Mouse (Mus musculus): ENCODE measurements around the gene Fhad1. TPM values are rescaled to one million over a fixed set of nuclear protein-coding genes. Genes with fewer than 3 reads are reported as not detected.

The Fhad1 gene
- polyA plus RNA-seq, 2 experiments, result 0.11 to 0.23 TPM

GRCm38 (mm10) chr4:141957740-141958139, 57.1 kb downstream of the Fhad1 start:
- Histone ChIP-seq H3K4me3 (ENCODE audit: insufficient read depth in 1 of 2, low read depth in 2 of 2, low read length in 2 of 2) (no peak overlapping the region), H3K36me3 (replicated peaks; ENCODE audit: control insufficient read depth, insufficient read depth, low read depth) (no peaks in the 10 kb centered on the region), H3K27ac (no peak overlapping the region), H3K27me3 (ENCODE audit: control insufficient read depth, insufficient read depth, low read length) (no peaks in the 10 kb centered on the region), H3K4me1 (replicated peaks; ENCODE audit: control insufficient read depth in 2 of 2, insufficient read depth in 2 of 2, low read length in 1 of 2) (peaks cover 0 to 12% of the 10 kb centered on the region in 2 experiments; a peak in 2 of 4 replicates), H3K9ac (replicated peaks) (no peak overlapping the region), H3K9me3 (ENCODE audit: control insufficient read depth, low read length) (no peaks in the 10 kb centered on the region), H3K4me2 (ENCODE audit: low read depth) (no peak overlapping the region)
- no peak for DNase-seq (ENCODE audit: low read depth in 3 of 3, low spot score in 3 of 3)
- ATAC-seq (ENCODE audit: insufficient read depth), result no peak
- no peak for TF ChIP-seq CTCF (IDR thresholded peaks at IDR 0.05; ENCODE audit: low read depth)
- TF ChIP-seq EP300 (IDR thresholded peaks at IDR 0.05; ENCODE audit: low read depth), result no peak
- 24% methylated on average over 11 of the region's 11 CpGs for WGBS (ENCODE audit: insufficient replicate concordance)

GRCm38 (mm10) chr4:141956931-141957330, 58.0 kb downstream of the Fhad1 start:
- peaks cover 0 to 12% of the 10 kb centered on the region in 2 experiments; a peak in 2 of 4 replicates for H3K4me1 ChIP-seq (replicated peaks; ENCODE audit: control insufficient read depth in 2 of 2, insufficient read depth in 2 of 2, low read length in 1 of 2)
- no peak for DNase-seq (ENCODE audit: low read depth in 3 of 3, low spot score in 3 of 3)
- no peaks in the 10 kb centered on the region for H3K36me3 ChIP-seq (replicated peaks; ENCODE audit: control insufficient read depth, insufficient read depth, low read depth)
- TF ChIP-seq CTCF (IDR thresholded peaks at IDR 0.05; ENCODE audit: low read depth) (no peak), EP300 (IDR thresholded peaks at IDR 0.05; ENCODE audit: low read depth) (no peak)
- H3K4me3 ChIP-seq (ENCODE audit: insufficient read depth in 1 of 2, low read depth in 2 of 2, low read length in 2 of 2), result no peak overlapping the region
- WGBS (ENCODE audit: insufficient replicate concordance), result 60% methylated on average over 5 of the region's 5 CpGs
- H3K27me3 ChIP-seq (ENCODE audit: control insufficient read depth, insufficient read depth, low read length), result no peaks in the 10 kb centered on the region
- H3K27ac ChIP-seq, result no peak overlapping the region
- no peaks in the 10 kb centered on the region for H3K9me3 ChIP-seq (ENCODE audit: control insufficient read depth, low read length)
- H3K4me2 ChIP-seq (ENCODE audit: low read depth), result no peak overlapping the region
- no peak overlapping the region for H3K9ac ChIP-seq (replicated peaks)
- no peak for ATAC-seq (ENCODE audit: insufficient read depth)

GRCm38 (mm10) chr4:141954770-141955720, 59.8 kb downstream of the Fhad1 start:
- no peak overlapping the region for H3K9ac ChIP-seq (replicated peaks)
- H3K4me3 ChIP-seq (ENCODE audit: insufficient read depth in 1 of 2, low read depth in 2 of 2, low read length in 2 of 2), result no peak overlapping the region
- no peak overlapping the region for H3K4me2 ChIP-seq (ENCODE audit: low read depth)
- DNase-seq (ENCODE audit: low read depth in 3 of 3, low spot score in 3 of 3), result no peak
- H3K27ac ChIP-seq, result no peak overlapping the region
- no peaks in the 10 kb centered on the region for H3K27me3 ChIP-seq (ENCODE audit: control insufficient read depth, insufficient read depth, low read length)
- H3K36me3 ChIP-seq (replicated peaks; ENCODE audit: control insufficient read depth, insufficient read depth, low read depth), result no peaks in the 10 kb centered on the region
- H3K4me1 ChIP-seq (replicated peaks; ENCODE audit: control insufficient read depth in 2 of 2, insufficient read depth in 2 of 2, low read length in 1 of 2), result peaks cover 0 to 12% of the 10 kb centered on the region in 2 experiments; a peak in 2 of 4 replicates
- no peaks in the 10 kb centered on the region for H3K9me3 ChIP-seq (ENCODE audit: control insufficient read depth, low read length)
- 56% methylated on average over 16 of the region's 16 CpGs for WGBS (ENCODE audit: insufficient replicate concordance)
- no peak for TF ChIP-seq CTCF (IDR thresholded peaks at IDR 0.05; ENCODE audit: low read depth)
- TF ChIP-seq EP300 (IDR thresholded peaks at IDR 0.05; ENCODE audit: low read depth), result no peak
- no peak for ATAC-seq (ENCODE audit: insufficient read depth)

- Histone ChIP-seq H3K36me3 (replicated peaks; ENCODE audit: control insufficient read depth, insufficient read depth, low read depth) (no peaks in the 10 kb centered on the region), H3K9ac (replicated peaks) (no peak overlapping the region), H3K4me3 (ENCODE audit: insufficient read depth in 1 of 2, low read depth in 2 of 2, low read length in 2 of 2) (no peak overlapping the region), H3K9me3 (ENCODE audit: control insufficient read depth, low read length) (no peaks in the 10 kb centered on the region), H3K27me3 (ENCODE audit: control insufficient read depth, insufficient read depth, low read length) (no peaks in the 10 kb centered on the region), H3K4me2 (ENCODE audit: low read depth) (no peak overlapping the region), H3K27ac (no peak overlapping the region), H3K4me1 (replicated peaks; ENCODE audit: control insufficient read depth in 2 of 2, insufficient read depth in 2 of 2, low read length in 1 of 2) (peaks cover 0 to 9% of the 10 kb centered on the region in 2 experiments; a peak in 1 of 4 replicates)
- TF ChIP-seq EP300 (IDR thresholded peaks at IDR 0.05; ENCODE audit: low read depth) (no peak), CTCF (IDR thresholded peaks at IDR 0.05; ENCODE audit: low read depth) (no peak)
- DNase-seq (ENCODE audit: low read depth in 3 of 3, low spot score in 3 of 3) (no peak), ATAC-seq (ENCODE audit: insufficient read depth) (no peak)
- WGBS (ENCODE audit: insufficient replicate concordance), result 48% methylated on average over 6 of the region's 6 CpGs
Measured at GRCm38 (mm10) chr4:141953859-141954258, 61.0 kb downstream of the Fhad1 start.

- DNase-seq (ENCODE audit: low read depth in 3 of 3, low spot score in 3 of 3) (no peak), ATAC-seq (ENCODE audit: insufficient read depth) (no peak)
- TF ChIP-seq EP300 (IDR thresholded peaks at IDR 0.05; ENCODE audit: low read depth) (no peak), CTCF (IDR thresholded peaks at IDR 0.05; ENCODE audit: low read depth) (no peak)
- Histone ChIP-seq H3K27ac (no peak overlapping the region), H3K36me3 (replicated peaks; ENCODE audit: control insufficient read depth, insufficient read depth, low read depth) (no peaks in the 10 kb centered on the region), H3K9ac (replicated peaks) (no peak overlapping the region), H3K9me3 (ENCODE audit: control insufficient read depth, low read length) (no peaks in the 10 kb centered on the region), H3K4me1 (replicated peaks; ENCODE audit: control insufficient read depth in 2 of 2, insufficient read depth in 2 of 2, low read length in 1 of 2) (peaks cover 0 to 7% of the 10 kb centered on the region in 2 experiments; a peak in 1 of 4 replicates), H3K4me2 (ENCODE audit: low read depth) (no peak overlapping the region), H3K27me3 (ENCODE audit: control insufficient read depth, insufficient read depth, low read length) (no peaks in the 10 kb centered on the region), H3K4me3 (ENCODE audit: insufficient read depth in 1 of 2, low read depth in 2 of 2, low read length in 2 of 2) (no peak overlapping the region)
- WGBS (ENCODE audit: insufficient replicate concordance), result 54% methylated on average over 9 of the region's 9 CpGs
Measured at GRCm38 (mm10) chr4:141953291-141953690, 61.6 kb downstream of the Fhad1 start.

Data from liver, embryonic 14.5 days (tissue).